Mouse (Mus musculus): ENCODE results near the gene Tanc2.

DNA sequence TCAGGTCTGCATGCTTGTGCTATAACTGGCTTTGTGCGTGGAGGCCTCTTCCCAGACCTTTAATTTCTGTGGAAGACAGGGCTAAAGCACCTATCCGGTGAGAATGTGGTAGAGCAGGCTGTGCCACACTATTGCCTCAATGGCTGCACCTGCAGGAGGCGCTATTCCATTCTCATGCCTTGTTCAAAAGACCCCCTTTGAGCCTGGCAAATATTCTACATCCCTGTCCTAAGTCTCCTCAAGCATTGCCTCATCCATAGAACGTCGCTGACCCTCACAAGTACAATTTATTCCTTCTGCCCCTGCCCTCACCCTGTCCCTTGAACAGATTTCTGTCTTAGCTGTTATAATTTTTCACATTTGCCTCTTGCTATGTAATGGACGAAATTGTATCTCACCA, 41.4 kb upstream of the Tanc2 start:
- no peak for TF ChIP-seq CTCF (IDR thresholded peaks at IDR 0.05; ENCODE audit: borderline replicate concordance, extremely low read depth, insufficient read depth, insufficient read length)
- no peak for TF ChIP-seq POLR2A (IDR thresholded peaks at IDR 0.05; ENCODE audit: borderline replicate concordance, extremely low read depth, insufficient read depth, insufficient read length, poor library complexity, severe bottlenecking)

Data from brain, embryonic 14.5 days (tissue).